Mouse (Mus musculus) erythroid progenitor cell, adult 5-6 weeks (primary cell): ENCODE results near the gene Cnot8. TPM values are rescaled to one million over a fixed set of nuclear protein-coding genes. Genes with fewer than 3 reads are reported as not detected.

ENCODE experiments used
- ATAC-seq: replicated peaks from 2 replicates; pipeline ENCODE4 v1.8.0; 2016; ENCODE audit warnings: moderate number of reproducible peaks, mild to moderate bottlenecking, moderate TSS enrichment, inconsistent platforms; ENCODE audit not compliant: poor library complexity, low FRiP score, severe bottlenecking
- total RNA-seq, 2 experiments: library from RNA; stranded (forward) in 1 of 2; stranded (reverse) in 1 of 2; fragments of 150-400 nt in 1 of 2; fragments of 186-747, 209-891 nt in 1 of 2; gene quantifications; 2 replicates each; pipeline versions ENCODE4 v1.2.3 to v1.2.4; 2015 to 2017; ENCODE audit warnings: low replicate concordance in 2 of 2

Cnot8 gene
- total RNA-seq, 2 experiments from 2014 or later, result 22.5 to 43.6 TPM

DNA sequence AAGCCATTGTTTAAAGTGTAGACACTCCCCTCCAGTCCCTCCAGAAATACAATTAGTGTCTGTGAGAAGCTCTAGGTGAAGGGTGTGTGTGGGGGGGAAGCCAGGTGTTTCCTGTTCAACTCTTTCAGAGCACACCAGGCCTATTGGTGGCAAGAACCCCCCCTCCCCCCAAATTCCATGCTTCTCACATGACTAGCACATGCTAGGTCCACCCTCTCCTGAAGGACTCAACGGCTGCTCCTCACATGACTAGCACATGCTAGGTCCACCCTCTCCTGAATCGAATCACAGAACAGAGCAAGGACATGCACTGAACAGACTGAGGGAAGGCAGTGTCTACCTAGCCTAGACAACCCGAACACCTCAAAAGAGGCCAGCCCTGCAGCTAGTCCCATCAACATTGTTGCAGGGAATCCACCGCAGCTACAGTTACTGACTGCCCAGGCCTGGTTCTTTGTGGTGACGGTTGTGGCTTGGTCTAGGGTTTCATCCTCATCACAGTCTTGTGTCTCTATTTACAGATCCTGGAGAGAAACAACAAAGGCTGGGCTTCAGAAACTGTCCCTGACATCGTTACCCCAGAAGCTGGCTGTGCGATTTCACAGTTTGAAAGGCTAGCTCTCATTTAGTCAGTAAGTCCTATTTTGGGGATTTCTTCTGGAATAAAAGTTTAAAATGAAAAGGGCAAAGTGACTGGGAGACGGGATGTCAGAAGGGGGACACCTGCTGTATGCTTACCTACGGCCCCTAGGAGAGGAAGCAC lies 1.2 kb upstream of the Cnot8 start:
- no peak for ATAC-seq

DNA sequence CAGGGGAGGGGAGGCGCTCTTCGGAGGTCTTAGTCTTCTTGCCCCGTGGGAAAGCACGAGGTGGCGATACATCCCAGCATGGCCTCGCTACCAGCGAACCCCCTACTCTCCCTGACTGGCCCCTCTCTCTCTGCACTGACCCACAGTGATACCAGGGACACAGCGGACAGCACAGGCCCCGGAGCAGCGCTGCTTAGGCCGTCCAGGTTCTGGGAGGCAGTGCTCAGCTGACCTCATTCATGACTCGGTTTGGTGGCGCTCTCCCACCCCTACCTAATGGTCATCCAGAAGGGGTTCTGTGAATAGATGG lies 654 bp upstream of the Cnot8 start:
- ATAC-seq, result no peak; the same call in 1 of the 2 replicates

DNA sequence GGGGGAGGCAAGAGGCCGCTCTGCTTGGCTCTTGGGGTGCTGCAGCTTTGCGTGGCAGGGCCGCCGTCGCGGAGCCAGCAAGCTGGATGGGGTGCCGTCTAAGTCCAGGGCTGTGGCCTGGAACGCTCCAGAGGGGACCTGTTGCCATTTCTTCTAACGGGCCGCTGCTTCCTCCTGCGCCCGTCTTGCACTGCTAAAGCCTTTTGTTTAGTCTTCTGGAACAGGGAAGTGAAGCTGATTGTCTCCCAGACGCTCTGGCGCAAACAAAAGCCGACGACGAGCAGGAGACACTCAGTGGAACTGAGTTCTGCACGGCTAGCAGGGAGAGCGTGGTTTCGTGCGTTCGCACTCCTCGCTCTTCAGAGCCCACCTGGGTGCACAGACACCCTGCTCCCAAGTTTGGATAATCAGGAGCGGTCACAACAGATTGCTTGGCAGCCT lies 418 bp downstream of the Cnot8 start:
- ATAC-seq, result peak; percentile 61

DNA sequence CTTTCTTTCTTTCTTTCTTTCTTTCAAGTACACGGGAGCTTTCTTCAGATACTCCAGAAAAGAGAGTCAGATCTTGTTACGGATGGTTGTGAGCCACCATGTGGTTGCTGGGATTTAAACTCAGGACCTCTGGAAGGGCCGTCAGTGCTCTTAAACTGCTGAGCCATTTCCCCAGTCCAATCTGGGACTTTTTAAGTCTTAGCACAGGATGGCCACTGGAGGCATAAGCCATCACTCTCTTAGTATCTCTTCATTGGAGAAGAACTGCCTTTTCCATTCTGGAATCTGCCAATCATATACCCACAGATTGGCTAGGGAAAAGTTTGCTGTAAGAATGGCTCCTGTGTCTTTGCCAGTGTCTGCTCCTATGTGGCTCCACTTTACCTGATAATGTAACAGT lies 3.1 kb downstream of the Cnot8 start:
- no peak for ATAC-seq

DNA sequence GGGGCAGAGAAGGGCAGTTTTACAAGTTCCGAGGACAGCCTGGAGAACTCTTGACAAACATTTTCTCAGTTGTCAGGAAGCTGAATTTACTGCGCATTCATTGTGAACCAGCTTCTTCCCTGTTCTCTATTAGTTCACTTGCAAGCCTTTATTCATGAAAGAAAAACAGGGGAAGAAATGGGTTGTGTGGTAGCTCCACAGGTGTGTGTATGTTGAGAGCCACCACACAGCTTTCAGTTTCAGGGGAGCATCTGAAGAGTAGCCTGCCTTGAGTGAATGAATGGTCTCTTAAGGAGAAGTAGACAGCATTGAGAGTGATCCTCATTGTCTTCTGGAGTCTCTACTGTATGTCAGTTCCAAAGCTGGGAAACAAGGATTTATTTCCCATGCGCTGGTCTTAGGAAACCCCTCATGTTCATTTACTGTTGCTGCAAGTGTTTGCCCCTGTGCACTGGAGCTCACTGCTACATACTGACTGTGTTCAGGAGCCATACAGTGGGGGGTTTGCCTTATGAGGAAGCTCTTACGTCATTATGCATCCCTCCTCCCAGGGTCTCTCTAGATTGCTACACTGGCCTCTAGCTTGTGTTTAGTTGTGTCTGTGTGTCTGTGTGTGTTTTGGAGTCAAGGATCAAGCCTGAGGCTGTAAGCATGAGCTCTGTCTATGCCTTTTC lies 3.8 kb downstream of the Cnot8 start:
- ATAC-seq, result no peak

DNA sequence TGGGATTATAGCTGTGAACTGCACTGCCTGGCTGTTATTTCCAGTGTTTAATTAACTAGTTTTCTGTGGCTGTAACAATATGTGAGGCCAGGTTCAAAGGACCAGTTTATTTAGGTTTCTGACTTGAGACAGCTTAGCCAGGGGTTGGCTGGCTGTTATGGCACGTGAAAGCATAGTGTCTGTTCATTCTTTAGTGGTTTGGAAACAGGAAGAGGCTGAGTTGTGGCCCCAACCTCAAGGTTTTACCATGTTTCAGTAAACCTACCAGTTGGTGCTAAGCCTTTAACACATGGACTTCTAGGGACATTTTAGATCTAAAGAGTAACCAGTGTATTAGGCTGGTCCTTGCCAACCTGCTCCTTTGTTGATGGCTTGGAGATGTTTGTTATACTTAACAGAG lies 12.6 kb downstream of the Cnot8 start:
- ATAC-seq, result no peak

DNA sequence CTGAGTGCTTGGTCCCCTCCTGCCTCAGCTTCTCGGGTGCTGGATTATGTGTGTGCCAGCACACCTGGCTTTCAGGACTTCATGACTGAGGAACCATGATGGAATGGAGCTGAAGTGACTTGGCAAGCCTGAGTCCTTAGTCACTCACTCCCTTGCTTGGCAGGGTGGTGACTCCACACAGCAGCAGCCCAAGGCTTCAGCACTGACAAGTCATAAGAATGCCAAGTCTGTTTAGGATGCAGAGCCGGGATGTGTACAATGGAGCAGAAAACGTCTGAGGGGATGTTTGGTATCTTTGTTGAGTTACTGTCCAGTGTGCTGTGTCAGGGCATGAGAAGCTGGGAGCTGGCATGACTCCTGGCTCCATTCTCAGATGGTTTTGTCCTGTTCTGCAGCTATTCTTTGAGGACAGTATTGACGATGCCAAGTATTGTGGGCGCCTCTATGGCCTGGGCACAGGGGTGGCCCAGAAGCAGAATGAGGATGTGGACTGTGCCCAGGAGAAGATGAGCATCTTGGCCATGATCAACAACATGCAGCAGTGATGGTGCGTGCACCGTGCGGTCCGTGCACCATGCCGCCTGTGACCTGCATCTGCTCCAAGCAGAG lies 13.2 kb downstream of the Cnot8 start:
- ATAC-seq, result no peak

DNA sequence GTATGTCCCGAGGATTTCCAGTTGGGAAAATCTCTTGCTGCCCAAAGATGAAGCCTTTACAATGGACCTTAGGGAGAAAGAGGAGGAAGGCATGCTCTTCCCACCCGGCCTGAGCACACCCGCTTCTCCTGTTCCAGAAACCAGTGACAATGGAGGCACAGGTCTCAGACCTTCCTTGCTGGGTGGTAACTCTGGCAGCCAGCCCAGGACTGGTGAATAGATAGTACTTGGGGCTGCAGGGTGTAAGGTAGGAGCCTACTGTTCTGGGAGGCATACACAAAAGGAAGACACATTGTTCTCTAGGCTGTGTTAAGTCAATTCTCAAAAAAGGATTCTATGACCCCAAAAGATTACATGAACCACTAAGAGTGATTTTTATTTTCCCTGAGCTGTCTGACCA lies 16.7 kb downstream of the Cnot8 start:
- ATAC-seq, result no peak

DNA sequence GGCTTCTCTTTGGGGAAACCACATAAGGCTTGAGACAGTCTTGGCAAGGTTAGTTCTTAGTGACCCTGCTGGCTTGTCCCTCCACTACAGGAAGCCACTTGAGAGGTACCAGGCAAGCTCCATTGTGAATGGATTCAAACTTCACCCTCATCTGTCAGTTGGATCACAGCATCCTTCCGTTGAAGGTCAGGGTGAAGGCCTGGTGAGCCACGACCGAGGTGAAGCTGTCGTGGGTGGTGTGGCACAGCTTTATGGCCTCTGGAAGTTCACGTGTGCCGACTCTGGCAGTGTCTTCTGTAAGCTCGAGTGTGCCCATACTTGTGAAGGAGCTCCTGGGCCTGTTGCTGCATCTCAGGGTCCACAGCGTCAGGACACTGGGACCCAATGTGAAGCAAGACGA lies 17.4 kb downstream of the Cnot8 start:
- ATAC-seq, result no peak

DNA sequence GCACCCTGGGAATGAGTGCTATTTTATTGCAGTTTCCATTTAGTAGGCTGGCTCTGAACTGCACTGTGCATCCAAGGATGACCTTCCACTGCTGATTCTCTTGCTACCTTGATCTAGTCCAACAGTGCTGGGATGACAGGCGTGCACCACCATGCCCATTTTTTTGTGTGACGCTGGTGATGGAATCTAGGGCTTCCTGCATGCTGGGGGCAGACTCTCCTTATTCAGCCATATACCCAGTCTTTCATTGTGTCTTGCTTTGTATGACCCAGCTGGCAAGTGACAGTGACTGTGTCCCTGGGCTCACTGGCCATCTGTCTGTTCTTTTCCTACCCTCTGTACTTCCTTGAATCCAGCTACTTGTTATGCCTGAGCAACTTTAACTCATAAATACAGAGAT lies 19.8 kb downstream of the Cnot8 start:
- ATAC-seq, result no peak

DNA sequence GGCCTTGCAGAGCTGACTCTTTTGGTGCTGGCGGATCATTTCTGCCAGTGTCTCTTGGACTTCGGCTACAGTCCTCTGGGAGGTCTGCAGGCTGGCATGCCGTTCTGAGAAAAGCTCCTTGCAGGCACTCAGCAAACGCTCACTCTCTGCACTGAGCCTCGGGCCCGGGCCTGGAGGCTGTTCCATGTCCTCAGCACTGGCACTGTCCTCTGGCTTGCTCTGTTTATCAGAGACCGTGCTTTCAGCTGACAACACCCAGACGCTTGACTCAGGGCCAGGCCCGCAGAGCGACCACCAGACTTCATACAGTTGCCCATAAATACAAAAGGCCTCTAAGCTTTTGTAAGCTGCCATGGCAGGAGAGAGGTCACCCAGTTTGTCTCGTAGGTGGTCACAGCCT lies 21.1 kb downstream of the Cnot8 start:
- no peak for ATAC-seq

DNA sequence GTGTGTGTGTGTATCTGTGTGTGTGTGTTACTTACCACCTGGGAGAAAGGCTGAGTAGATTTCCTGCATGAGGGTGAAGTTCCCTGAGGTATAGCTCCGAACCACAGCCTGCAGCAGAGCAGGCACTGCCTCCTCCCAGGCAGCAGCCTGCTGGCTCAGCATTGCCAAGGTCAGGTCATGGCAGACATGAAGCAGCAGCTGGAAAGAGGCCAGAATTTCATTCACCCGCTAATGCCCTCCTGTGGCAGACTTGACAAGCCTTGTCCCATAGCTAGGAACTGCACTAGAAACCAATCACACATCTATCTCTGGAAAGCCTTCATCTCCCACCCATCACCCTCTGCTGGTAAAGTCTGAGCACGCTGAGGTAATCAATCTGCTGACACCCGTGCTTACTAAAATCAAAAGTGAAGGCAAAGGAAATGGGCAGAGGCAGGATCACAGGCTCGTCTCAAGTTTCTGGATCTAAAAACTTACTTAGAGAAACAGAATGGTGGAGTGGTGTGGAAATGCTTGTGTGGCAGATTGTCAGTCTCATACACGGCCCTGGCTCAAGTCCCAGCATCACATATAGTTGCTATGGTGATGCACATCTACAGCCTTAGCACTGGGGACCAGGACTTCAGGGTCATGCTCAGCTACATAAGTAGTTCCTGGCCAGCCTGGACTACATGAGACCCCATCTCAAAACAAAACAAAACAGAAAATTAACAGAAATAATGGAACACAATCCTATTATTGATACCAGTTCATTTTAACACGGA lies 22.6 kb downstream of the Cnot8 start:
- no peak for ATAC-seq

DNA sequence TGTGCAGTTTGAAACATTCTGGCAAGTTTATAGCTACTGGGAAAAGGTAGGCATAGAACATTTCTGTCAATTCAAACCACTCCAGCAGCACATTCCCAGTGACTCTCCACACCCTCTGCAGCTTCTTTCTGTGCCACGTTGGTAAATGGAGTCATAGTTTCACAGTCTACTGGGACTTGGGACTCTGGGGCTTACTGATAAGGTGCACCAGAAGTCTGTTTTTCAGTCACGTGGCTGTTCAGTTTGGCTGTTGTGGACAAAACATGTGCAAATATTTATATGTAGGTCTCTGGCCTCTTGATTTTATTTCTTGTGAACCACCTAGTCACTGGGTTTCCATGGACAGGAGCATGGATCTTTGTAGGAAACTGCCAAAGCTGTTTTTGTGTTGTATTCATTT lies 23.6 kb downstream of the Cnot8 start:
- ATAC-seq, result peak; percentile 88

DNA sequence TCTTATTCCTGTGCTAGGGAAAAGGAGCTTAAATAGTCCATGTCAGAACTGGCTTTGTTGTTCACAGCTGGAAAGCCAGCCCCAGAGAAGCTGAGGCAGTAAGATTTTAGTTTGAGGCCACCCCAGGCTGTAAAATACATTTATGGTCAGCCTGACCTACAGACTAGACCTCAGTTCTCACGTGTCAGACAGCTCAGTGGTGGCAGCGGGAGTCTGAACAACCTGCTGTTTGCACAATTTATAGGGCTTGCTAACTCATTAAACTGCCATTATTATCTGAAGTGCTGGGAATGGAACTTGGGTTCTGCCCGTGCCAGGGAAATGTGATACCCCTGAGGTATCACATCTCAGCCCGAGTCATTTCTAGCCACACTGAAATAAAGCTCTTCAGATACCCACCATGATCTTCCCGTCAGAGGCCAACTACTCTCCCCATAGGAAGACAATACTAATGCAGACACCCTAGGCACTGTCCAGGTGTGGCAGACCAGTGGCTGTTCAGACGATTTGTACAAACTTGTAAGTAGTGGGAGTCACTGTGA lies 25.4 kb downstream of the Cnot8 start:
- no peak for ATAC-seq

DNA sequence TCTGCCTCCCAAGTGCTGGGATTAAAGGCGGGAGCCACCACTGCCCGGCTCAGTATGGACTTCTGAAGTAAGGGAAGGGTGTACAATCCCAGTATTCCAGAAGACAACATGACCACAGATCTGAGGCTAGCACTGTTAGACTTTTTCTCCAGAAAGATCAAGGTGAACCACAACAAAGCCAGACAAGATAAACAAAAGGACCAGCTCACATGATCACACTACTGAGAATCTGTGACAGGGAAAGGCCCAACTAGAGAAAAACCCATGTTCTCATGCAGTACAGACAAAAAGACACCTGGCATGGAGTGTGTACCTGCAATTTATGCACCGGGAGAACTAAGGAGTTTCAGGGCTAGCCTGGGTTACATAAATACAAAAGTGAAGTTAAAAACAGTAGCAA lies 28.1 kb downstream of the Cnot8 start:
- no peak for ATAC-seq

DNA sequence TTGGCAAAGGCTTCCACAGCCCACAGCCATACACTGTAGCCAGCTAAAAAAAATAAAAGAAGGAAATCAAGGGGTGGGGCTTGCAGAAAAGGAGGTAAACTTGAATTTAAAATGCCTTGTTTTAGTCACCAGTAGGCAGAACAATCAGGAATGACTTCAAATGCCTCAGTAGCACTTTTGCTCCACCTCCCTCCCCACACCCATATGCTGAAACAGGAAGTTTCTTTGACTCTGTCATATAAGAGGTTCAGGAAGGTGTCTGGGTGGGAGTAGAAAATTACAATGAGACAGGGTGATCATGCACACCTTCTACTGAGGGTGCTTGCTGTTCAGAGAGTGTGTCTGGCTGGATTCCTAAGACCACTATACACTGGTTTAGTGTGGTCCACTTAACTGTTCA lies 30.9 kb downstream of the Cnot8 start:
- ATAC-seq, result no peak

DNA sequence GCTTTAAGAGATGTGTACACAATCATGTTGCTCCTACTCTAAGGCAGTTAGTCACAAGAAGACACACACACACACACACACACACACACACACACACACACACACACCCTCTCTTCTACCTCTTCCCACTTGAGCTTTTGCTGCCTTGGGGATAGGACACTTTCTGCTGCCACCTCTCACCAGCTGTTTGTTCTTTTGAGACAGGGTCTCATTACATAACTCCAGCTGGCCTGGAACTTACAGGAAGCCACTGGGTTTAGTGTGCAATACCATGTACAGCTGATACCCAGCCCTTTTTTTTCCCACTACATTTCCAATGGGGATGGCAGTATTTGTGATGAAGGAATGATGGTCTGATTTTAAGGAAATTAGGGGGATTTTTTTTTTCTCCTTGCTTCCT lies 31.3 kb downstream of the Cnot8 start:
- ATAC-seq, result no peak

DNA sequence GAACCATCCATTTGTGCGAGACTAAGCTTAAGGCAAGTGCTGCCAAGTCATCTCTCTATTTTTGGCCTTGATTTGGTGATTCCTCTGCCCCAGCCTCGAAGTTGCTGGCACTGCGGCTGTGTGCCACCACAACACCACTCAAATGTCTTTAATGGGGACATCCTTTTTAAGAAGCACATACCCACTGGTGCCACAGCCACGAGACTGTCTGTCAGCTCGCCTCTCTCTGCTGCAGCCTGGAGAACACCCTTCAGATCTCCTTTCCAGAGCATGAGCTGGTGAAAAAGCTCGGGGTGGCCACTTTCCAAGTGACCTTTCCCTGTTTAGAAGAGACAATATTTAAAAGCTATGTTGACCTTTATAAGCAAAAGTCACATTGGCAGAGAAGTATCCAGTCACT lies 32.7 kb downstream of the Cnot8 start:
- ATAC-seq, result no peak

DNA sequence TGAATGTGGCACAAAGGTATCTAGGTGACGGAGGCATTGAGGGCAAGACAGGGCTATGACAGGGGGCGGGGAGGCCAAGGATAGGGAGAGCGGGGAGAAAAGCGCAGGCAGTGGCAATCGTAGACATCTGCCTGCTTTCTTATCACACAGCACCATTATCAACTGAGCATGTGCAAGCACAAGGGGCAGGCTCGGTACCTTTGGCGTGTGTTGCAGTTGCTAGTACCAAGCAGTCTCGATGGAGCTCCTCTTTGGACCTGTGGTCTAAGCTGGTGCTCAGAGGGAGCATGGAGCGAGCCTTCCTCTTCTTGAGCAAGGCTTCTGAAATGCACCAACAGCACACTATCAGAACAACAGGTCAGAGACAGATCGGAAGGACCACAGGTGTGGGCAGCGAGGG lies 34.9 kb downstream of the Cnot8 start:
- ATAC-seq, result no peak

DNA sequence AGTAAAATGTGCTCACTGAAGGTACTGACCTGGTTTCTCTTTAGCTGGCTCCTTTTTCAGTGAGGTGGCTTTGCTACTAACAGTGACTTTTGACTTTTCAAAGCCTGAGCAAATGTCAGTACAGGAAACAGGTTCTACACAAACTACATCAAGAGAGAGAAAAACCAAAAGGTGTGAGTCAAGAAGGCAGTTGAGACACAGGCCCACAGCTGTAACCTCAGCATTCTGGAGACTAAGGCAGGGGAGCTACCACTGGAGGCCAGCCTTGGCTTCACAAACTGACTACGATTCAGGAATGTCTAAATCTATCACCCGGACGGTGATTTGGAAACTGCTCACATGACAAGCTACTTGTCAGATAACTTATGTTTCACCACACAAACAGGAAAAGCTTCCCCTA lies 35.5 kb downstream of the Cnot8 start:
- no peak for ATAC-seq
